Mouse (Mus musculus): ENCODE measurements around the gene Sirt5.

The Sirt5 gene

DNA sequence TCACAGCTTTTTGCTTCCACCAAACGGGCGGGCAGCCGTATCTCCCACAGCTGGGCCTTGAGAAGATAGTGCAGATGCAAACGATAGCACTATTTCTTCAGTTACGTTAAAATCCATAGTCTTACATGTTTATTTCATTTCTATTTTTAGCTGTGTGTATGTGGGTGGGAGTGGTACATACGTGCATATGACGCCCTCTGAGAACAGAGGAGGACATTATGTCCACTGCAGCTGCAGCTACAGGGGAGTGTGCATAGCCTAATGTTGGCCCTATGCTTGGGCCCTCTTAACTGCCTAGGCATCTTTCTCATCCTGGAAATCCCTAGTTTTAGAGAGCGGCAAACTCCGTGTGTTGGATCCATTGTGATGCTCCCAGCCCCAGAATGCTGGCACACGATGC lies 8.9 kb downstream of the Sirt5 start:
- DNase-seq (ENCODE audit: low read depth, low spot score) = no peak

DNA sequence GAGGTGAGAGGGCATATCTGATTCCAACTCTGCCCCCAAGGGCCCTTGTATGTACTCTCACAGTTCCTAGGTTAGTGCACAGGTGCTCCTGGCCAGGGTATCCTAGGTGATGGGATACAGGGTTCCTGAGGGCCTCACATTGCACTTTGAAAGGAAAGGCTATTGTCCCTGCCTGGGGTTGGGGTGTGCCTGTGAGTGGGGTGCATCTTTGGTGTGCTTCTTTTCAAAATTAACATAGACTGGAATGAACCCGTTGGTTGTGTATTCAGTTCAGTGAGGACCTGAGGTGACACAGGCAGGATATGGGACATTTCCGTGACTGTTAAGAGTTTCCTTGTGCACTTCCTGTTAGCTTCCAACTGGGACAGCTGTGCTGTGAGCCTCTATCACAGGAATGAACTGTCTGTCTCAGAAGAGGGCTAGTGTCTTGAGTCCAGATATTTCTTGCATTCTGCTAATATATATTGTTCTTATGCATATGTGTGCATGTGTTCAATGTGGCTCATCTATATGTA lies 9.7 kb downstream of the Sirt5 start:
- no peak for DNase-seq (ENCODE audit: low read depth, low spot score)

DNA sequence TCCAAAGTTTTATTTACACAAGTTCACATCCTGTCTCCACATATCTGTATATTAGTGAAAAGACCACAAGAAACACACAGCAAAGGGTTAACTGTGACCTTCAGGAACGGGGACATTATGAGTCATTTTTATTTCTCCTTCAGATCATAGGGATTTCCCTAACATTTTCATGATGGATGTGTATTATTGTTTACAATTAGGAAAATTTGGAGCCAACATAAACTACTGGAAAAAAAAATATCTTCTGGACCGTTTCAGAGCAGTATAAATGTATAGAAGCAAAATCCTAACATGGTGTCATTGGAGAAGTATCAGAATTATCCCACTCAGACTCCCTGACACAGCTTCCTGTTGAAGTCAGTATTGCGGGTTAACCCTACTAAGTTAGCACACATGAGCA lies 14.7 kb downstream of the Sirt5 start:
- no peak for DNase-seq (ENCODE audit: low read depth, low spot score)

DNA sequence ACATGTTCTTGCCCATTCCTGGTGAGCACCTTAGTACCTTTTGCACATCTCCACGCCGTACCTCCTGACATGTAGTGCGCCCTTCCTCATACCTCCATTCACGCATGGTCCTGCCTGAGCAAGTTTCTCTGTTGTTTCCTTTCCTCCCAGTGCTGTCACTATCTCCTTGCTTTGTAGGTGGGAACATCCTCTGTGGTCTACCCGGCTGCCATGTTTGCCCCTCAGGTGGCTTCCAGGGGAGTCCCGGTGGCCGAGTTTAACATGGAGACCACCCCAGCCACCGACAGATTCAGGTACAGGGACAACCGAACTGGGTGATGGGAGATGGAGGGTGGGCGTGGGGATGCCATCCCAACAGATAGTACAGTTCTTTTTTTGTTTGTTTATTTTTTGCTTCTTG lies 20.0 kb downstream of the Sirt5 start:
- no peak for DNase-seq (ENCODE audit: low read depth, low spot score)

DNA sequence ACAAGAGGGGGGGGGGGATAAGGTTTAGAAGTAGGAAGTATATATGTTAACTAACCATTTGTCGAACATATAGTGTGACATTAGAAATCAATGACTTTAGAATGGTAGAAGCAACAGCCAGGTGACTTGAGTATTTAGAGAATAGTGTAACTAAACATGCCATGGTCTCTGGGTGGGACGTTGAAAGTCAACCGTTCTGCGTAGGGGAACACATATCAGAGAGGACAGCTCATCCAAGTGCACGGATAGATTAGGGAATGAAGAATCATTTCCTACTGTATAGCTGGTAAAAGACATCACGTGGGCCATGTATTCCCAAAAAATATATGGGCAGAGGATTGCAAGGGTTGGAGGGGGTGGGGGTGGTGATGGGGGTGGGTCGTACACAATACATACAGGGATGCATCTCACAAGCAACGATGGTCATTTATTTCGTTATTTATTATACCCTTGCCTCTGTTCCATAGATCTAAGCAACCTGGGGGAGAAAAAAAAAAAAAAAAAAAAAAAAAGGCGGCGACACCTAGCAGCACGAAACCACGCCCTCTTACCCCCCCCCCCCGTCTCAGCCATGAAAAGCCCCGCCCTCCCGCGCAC lies 32.5 kb downstream of the Sirt5 start:
- DNase-seq (ENCODE audit: low read depth, low spot score) = no peak

DNA sequence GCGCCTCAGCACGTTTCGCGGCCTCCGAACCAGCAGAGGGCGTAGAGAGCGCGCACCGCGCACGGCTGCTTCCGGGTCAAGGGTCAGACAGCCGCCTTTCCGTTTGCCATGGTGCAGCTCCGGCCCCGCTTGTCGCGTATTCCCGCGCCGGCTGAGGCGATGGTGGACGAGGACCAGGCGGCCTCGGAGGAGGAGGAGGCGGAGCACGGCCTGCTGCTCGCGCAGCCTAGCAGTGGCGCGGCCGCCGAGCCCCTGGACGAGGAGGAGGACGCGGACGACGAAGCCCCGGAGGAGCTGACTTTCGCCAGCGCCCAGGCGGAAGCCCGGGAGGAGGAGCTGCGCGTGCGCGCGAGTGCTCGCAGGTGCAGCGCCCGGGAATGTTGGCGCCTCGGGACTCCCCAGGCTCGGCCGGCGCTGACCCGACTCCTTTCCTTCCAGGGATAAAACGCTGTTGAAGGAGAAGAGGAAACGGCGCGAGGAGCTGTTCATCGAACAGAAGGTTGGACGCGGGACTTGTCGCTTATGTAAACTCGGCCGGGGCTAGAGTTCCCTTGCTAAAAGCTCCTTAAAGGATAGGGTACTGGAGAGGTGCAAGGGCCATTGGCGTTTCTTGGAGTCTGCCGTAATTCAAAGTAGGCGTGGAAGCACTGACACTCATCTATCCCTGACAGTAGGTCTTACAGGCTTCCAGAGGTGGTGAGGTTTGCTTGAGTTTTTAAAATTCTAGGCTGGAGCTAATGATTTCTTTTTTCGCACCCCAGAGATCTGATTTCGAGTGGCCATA lies 33.2 kb downstream of the Sirt5 start, which contains the start of gene Nol7:
Nol7 (plus strand) TSS at position 94 of the 784 bp plus-strand sequence.
- DNase-seq (ENCODE audit: low read depth, low spot score) = peak; percentile 95

DNA sequence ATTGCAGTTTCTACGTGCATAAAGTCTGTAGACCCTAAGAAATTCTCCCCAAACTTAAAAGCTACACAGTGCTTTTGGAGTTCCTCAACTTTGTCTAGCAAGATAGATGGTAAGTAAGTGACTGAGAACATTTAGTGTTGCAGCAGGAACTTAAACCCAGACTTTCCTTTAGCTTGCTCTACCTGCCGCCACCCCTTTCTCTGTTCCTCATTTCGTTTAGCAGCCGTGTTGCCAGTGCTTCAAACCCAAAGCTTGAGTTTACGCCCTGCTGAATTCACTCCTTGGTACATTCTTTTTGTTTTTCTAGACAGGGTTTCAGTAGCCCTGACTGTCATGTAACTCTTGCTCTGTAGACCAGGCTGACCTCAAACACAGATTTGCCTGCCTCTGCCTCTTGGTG lies 34.3 kb downstream of the Sirt5 start:
- no peak for DNase-seq (ENCODE audit: low read depth, low spot score)

DNA sequence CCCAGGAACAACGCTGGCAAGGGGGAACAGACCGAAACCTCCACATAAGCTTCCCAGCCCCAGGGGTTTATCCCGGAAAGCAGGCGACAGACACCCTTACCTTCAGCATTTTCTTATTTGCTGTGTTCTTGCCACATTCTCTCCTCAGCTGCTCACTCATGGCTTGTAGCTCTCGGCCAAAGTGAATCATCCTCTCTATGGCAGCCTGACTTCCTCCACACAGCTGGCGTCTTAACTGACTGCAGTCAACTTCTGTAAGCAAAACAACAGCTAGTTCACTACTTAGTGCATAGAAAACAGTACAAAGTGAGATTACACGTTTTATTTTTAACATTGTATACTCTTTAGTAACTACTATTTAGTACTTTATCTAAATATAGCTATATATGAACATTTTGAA lies 47.0 kb downstream of the Sirt5 start:
- DNase-seq (ENCODE audit: low read depth, low spot score) = no peak

DNA sequence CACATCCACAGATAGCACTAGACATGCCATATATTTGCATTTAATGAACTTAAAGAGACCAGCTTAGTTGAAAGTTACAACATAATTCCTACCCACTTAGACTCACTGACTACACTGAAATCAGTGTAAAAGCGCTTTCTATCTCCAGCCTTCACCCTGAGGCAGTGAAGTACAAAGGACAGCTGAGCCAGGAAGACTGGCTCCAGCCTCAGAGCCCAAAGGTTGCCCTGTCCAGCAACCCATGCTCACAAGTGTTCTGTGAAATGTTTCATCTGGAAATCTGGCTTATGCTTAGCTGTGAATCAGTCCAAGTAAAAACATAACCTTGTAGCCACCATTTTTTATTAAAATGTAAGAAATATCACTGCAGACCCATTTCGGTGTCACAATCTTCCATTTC lies 48.3 kb downstream of the Sirt5 start:
- no peak for DNase-seq (ENCODE audit: low read depth, low spot score)

DNA sequence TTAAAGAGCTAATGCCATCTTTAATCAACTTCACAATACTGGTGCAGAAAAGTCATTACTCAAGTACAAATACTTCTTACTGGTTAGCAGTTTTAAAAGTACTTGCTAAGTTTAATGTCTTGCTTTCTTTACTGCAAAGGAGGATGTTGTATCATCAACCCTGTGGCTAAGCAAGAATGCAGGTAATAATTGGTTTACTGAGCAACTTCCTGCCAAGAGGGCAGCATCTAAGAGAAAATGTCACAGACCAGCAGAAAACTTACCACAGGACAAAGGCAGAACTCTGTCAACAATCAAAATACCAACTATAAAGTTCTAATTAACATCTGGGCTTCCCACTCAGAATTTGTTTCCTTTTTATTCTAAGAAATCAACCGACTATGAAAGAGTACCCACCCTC lies 50.0 kb downstream of the Sirt5 start:
- no peak for DNase-seq (ENCODE audit: low read depth, low spot score)

DNA sequence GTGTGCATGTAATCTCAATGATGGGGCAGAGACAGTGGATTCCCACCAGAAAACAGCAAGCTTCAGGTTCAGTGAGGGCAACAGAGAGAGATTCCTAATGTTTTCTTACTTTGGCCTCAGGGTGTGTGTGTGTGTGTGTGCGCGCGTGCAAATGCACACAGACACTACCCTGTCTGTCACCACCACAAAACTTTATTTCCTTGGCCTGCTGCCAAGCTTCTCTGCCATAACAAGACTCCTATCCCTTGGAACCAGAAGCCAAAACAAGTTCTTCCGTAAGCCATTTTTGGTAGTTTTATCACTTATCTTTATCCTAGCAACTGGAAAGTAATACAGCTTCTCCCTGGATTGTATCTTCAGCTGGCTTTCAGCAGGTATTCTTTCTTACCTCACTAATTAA lies 63.1 kb downstream of the Sirt5 start:
- no peak for DNase-seq (ENCODE audit: low read depth, low spot score)

DNA sequence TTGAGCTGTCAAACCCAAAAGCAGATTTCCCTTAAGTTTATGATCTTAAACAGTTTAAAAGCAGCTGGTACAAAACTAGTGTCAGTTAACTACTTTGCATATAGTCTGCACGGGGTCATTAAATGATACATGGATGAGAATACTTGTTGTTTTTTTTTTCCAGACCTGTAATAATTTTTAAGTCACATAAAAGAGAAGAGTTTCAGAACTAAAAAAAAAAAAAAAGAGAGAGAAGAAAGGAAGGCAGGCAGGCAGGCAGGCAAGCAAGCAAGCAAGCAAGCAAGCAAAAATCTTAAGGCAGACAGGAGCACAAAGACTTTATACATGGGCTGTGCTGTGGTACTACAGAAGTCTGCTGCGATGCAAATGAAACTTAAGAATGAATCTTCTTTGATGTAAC lies 68.1 kb downstream of the Sirt5 start:
- no peak for DNase-seq (ENCODE audit: low read depth, low spot score)

DNA sequence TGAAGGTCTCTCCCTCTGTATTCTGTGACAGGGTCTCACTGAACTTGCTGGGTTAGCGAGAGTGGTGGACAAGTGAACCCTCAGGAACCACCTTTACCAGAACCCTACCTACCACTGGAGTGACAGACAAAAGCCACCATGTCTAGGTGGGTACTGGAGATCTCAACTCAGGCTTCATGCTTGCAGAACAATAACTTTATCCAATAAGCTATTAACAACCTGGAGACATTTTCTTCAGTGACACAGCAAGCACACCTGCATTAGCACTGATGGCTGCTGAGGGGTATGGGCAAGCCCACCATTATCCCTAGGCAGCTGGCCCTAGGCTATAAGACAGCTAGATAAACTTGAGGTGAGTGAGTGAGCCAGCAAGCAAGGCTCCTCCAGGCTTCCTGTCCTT lies 75.1 kb downstream of the Sirt5 start:
- no peak for DNase-seq (ENCODE audit: low read depth, low spot score)

DNA sequence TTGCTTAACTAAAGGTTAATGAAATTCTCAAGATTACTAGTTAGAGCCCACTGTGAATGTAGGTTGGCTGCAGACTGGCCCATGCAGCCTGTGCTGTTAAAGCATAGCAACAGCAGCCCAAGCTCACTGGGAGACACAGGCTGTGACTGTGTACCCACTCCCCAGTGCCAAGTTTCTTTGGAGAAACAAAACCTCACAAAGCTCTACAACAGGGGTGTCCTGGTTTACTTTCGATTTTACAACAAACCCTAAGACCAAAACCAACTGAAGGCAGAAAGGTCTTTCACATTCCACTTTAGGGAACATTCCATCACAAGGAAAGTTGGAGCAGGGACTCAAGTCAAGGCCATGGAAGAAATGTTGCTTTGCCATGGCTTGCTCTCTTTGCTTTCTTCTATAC lies 77.3 kb downstream of the Sirt5 start:
- DNase-seq (ENCODE audit: low read depth, low spot score) = no peak

DNA sequence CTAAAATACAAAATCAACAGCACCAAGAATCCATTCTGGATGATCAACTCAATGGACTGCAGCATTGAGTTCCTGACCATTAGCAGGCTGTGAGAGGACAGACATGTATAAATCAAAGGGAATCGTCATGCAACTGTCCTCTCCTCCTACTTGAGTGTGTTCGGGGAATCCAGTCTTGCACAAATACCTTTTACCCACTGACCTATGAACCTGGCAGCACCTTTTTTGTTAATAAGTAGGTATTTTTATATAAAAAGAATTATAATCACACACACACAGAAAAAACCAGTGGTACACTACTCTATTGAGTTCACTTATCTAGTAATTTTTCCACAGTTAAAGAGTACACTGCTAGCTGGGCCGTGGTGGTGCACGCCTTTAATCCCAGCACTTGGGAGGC lies 78.4 kb downstream of the Sirt5 start:
- no peak for DNase-seq (ENCODE audit: low read depth, low spot score)

DNA sequence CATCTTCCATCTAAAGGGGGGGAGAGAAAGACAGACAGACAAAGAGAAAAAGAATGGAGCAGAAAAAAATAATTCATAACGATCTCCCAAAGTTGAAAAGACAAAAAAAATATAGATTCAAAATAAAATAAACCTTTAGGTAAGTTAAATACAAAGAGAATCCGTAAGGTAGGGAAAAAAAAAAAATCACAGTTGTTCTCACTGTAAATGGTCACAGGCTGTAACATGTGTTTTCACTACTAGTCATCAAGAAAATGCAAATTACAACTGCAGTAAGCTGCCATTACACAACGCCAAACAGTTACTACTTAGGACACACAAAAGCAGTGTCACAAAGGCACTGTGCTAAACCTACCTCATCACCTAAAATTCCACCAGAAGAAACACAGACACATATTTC lies 79.4 kb downstream of the Sirt5 start:
- DNase-seq (ENCODE audit: low read depth, low spot score) = no peak

Data from forelimb bud, embryonic 11.5 days (tissue).